Mouse (Mus musculus): ENCODE measurements around the gene B3galt1.

The B3galt1 gene

GRCm38 (mm10) chr2:68052481-68052880 lies 486.8 kb downstream of the B3galt1 start:
- DNase-seq (ENCODE audit: low read depth, low spot score) = no peak

GRCm38 (mm10) chr2:68053243-68053642 lies 487.6 kb downstream of the B3galt1 start:
- DNase-seq (ENCODE audit: low read depth, low spot score) = no peak

GRCm38 (mm10) chr2:68061341-68061740 lies 495.7 kb downstream of the B3galt1 start:
- no peak for DNase-seq (ENCODE audit: low read depth, low spot score)

GRCm38 (mm10) chr2:68079426-68080360 lies 514.0 kb downstream of the B3galt1 start:
- DNase-seq (ENCODE audit: low read depth, low spot score) = no peak

- DNase-seq (ENCODE audit: low read depth, low spot score) = no peak
Measured at GRCm38 (mm10) chr2:68080872-68081280, 515.2 kb downstream of the B3galt1 start.

GRCm38 (mm10) chr2:68084483-68084882 lies 518.8 kb downstream of the B3galt1 start:
- no peak for DNase-seq (ENCODE audit: low read depth, low spot score)

GRCm38 (mm10) chr2:68086101-68086500 lies 520.4 kb downstream of the B3galt1 start:
- DNase-seq (ENCODE audit: low read depth, low spot score) = no peak

GRCm38 (mm10) chr2:68091559-68091958 lies 525.9 kb downstream of the B3galt1 start:
- DNase-seq (ENCODE audit: low read depth, low spot score) = no peak

GRCm38 (mm10) chr2:68104641-68105040 lies 539.0 kb downstream of the B3galt1 start:
- DNase-seq (ENCODE audit: low read depth, low spot score) = no peak

GRCm38 (mm10) chr2:68118076-68118475 lies 552.4 kb downstream of the B3galt1 start:
- DNase-seq (ENCODE audit: low read depth, low spot score) = no peak

- DNase-seq (ENCODE audit: low read depth, low spot score) = no peak
Measured at GRCm38 (mm10) chr2:68124751-68125150, 559.1 kb downstream of the B3galt1 start.

- no peak for DNase-seq (ENCODE audit: low read depth, low spot score)
Measured at GRCm38 (mm10) chr2:68141094-68141493, 575.4 kb downstream of the B3galt1 start.

- no peak for DNase-seq (ENCODE audit: low read depth, low spot score)
Measured at GRCm38 (mm10) chr2:68143292-68143691, 577.6 kb downstream of the B3galt1 start.

- no peak for DNase-seq (ENCODE audit: low read depth, low spot score)
Measured at GRCm38 (mm10) chr2:68159751-68160150, 594.1 kb downstream of the B3galt1 start.

GRCm38 (mm10) chr2:68160566-68160965 lies 594.9 kb downstream of the B3galt1 start:
- no peak for DNase-seq (ENCODE audit: low read depth, low spot score)

GRCm38 (mm10) chr2:68162012-68162411 lies 596.3 kb downstream of the B3galt1 start:
- DNase-seq (ENCODE audit: low read depth, low spot score) = peak; percentile 8

GRCm38 (mm10) chr2:68171306-68171705 lies 605.6 kb downstream of the B3galt1 start:
- DNase-seq (ENCODE audit: low read depth, low spot score) = no peak
